Mouse (Mus musculus): ENCODE data around the gene Gtf2e1.

Gtf2e1 gene

DNA sequence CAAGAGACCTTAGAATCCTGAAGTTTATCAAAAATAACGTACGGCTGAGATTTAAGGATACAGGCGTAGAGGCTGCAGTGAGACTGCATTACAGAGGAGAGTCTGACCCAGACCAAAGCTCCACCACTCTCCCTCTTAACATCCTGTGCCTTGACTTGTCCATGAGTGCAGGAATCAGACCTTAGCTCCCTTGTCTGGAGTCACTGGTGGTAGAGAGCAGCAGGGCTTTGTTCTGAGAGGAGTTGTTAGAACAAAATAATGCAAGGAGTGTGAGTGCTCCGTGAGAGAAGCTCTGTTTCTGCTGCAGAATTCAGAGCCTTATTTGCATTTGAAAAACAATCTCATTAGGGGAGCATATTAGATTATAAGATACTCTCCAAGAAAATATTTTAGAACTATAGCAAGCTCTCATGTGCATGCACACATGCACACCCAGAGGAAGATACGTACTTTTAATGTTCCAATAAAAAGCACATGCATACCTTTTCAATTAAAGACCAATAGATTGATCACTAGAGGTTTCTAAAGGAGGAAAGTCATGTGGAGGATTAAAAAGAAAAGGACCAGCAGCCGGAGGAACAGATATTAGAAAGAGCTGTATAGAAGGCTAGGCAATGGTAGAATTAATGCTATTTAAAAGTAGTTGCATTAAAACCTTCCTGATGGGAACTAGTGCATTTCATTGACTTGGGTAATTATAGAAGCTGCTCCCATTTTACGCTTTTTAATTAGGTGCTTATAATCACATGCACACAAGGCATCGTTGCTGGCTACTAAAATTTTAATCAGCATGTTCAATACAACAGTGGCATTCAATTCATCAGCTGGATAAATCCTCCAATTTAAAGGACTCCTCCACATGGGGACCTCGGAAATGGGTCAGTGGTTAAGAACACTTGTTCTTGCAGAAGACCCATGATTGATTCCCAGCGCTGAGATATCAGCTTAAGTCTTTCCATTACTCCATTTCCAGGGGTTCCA lies 61.0 kb downstream of the Gtf2e1 start:
- no peak for DNase-seq

DNA sequence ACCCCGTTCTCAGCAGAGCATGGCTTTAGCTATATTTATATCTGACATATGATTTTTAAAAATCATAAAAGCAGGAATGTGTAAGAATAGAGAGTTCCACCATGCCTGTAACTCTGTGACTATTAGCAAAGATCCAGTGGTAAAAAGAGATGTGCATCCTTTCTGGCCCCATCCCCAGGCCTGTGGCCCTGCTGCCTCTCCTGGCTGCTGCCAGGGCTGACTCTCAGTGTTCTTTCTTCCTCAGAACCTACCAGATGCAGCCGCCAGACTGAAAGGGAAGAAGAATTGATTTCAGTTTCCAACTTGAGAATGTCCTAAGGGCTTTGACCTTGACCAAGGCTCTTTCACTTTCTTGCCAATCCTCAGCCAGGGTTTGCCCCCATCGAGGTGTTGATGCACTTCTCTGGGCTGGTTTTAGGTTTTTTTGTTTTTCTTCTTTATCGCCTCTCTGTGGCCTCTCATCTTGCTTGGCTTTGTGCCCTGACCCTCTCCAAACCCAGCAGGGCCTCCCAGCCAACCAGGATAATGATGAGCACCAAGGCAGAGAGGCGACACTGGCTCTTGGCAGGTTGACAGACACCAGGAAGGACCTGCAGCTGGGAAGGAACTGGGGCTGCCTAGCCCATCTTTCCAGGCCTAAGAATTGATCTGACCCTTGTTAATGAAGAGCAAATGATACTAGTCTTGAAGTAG lies 66.8 kb downstream of the Gtf2e1 start:
- DNase-seq: no peak

DNA sequence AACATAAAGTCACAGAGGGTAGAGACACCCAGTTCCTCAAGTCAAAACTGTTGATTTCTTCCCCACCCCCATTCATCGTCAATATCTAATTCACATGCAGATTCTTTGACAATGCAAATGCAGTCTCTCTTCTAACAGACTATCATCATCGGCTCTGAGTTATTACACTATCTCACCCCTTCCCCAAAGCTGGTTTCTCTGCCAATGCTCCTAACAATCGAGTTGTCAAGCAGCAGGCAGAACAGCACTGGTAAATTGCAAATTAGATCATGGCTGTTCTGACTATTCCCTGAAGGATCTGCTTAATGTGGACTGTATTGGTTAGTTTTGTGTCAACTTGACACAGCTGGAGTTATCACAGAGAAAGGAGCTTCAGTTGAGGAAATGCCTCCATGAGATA lies 70.0 kb downstream of the Gtf2e1 start:
- no peak for DNase-seq

DNA sequence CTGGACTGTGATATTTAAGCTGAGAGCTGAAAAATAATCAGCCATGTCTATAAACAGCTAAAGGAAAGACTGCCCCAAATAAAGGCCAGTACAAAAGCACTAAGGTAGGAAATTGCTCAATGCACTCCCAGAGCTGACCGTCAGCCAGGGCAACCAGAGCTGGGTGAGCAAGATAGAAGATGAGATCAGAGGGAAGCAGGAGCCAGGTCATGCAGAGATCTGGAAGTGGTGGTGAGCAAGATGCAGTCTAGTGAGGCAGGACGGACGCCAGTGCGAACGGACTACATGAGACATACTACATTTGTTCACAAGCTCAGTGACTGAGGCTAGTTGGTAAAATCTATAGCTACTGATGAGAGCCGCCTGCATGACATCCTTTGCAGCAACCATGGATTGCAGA lies 75.6 kb downstream of the Gtf2e1 start:
- DNase-seq: no peak

DNA sequence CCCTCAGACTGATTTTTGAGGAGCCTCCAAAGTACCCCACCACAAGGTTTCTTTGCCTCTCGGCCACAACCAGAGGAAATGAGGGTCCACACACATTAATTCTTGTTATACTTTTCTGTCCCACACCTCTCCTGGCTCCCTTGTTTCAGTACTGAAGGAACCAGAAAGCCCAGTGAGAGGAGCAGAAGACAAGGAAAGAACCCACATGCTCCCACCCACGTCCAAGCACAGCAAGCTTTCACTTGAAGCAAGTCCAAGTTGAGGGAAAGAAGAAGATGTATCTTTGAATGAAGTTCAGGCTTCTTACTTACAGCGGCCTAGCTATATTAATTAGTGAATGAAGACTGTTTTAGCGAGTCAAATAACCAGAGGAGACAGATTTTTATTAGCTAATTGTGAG lies 76.7 kb downstream of the Gtf2e1 start:
- DNase-seq: no peak

DNA sequence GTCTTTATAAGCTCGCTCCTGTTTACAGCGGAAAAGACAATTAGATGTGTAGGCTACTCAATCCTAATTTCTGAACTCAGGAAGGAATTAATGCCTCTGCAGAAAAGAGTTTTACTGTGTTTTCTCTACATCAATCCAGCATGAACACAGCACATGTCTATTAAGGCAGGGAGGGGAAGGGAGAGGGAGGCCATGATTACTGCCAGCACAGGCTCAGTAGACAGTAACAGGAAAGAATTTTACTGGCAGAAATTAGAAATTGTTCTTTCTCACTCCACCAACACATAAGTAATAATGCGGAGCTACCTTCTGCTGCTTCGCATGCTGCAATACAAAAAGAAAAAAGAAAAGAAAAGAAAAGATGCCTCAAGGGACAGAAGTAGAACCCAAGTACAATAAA lies 78.0 kb downstream of the Gtf2e1 start:
- no peak for DNase-seq
